Mouse (Mus musculus) intestine, embryonic 14.5 days (tissue): ENCODE results near the gene Clic1. TPM values are rescaled to one million over a fixed set of nuclear protein-coding genes. Genes with fewer than 3 reads are reported as not detected.

ENCODE experiments used
- ATAC-seq: fragments of 200-750 bp; cut with Nextera tagmentation; replicated peaks from 2 replicates; pipeline ENCODE4 v1.8.0; 2017; ENCODE audit warnings: low read depth, moderate number of reproducible peaks, moderate TSS enrichment, moderate library complexity; ENCODE audit not compliant: low FRiP score, low TSS enrichment
- DNase-seq: peaks from one replicate; pipeline ENCODE4 v3.0.0-alpha.2; 2018; ENCODE audit warnings: low spot score
- H3K27ac ChIP-seq: fragments of 300-500 bp; sonication (generic); 2 replicates; pipeline ENCODE4 v1.5.1; 2014; ENCODE audit warnings: low read depth, mild to moderate bottlenecking, control low read depth
- H3K27me3 ChIP-seq: fragments of 300-500 bp; sonication (generic); replicated peaks from 2 replicates; pipeline ENCODE4 v1.6.1; 2014; ENCODE audit warnings: low read length, control low read depth; ENCODE audit not compliant: control insufficient read depth, insufficient read depth
- H3K36me3 ChIP-seq: fragments of 300-500 bp; sonication (generic); 2 replicates; pipeline ENCODE4 v1.6.1; 2014; ENCODE audit warnings: low read length, control low read depth; ENCODE audit not compliant: control insufficient read depth, insufficient read depth
- H3K4me1 ChIP-seq: fragments of 300-500 bp; sonication (generic); replicated peaks from 2 replicates; pipeline ENCODE4 v1.6.1; 2014; ENCODE audit warnings: low read length, control low read depth, mixed read lengths; ENCODE audit not compliant: control insufficient read depth, insufficient read depth
- H3K4me2 ChIP-seq: fragments of 300-500 bp; sonication (generic); 2 replicates; pipeline ENCODE4 v1.6.1; 2014; ENCODE audit warnings: low read length
- H3K4me3 ChIP-seq: fragments of 300-500 bp; sonication (generic); 2 replicates; pipeline ENCODE4 v1.5.1; 2014; ENCODE audit warnings: low read depth, low read length, control low read depth, mixed read lengths
- H3K9ac ChIP-seq: fragments of 300-500 bp; sonication (generic); 2 replicates; pipeline ENCODE4 v1.6.1; 2014; ENCODE audit warnings: mild to moderate bottlenecking, low read length
- H3K9me3 ChIP-seq: fragments of 300-500 bp; sonication (generic); 2 replicates; pipeline ENCODE4 v1.6.1; 2016; ENCODE audit warnings: low read length, control low read depth; ENCODE audit not compliant: control insufficient read depth
- WGBS: fragments of 180-500 bp; shearing (Covaris S2); extraction: QIAGEN DNeasy Blood & Tissue Kit; methylation state at CpG from one replicate; pipeline ENCODE4 v1.1.7; 2014; 5-methylcytosine and 5-hydroxymethylcytosine counted together
- polyA plus RNA-seq: library from polyadenylated mRNA; unstranded; fragments of >200 nt; fragmentation: Nextera tagmentation; extraction: Ambion mirVana; gene quantifications from 2 replicates; pipeline ENCODE4 v1.2.1, GENCODE M21; 2014

Clic1 gene
- polyA plus RNA-seq = 113 and 141 TPM in 2 replicates

DNA sequence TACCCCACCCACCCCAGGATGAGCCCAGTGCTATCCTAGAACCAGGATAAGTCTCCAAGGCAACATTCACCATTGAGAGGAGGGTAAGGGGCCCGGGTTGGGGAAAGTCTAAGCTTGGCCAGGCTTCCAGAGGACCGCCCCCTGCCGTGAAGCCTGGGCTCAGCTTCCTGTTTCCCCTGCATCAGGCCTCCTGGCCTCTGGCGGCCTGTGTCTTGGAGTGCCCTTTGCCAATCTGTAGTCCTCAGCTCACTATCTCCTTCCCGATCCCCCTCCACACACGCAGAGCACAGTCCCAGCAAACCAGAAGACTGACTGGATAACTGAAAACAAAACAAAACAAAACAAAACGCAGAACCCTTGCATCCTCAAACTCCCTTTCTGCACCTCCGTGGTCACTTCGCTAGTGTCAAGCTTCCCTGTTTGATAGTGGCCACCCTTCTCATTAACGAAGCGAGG lies at the start of gene Clic1:
Gene Clic1 (plus strand): TSS at position 406 of the 456 bp plus-strand sequence.
- peaks cover 51% of the 10 kb centered on the region for H3K4me1 ChIP-seq
- ATAC-seq (peak; percentile 31), DNase-seq (peak; percentile 86)
- H3K27ac ChIP-seq = peak within 1 kb of the TSS; percentile 96
- H3K36me3 ChIP-seq = peaks cover 25% of the 10 kb centered on the region
- peak within 1 kb of the TSS; percentile 98 for H3K4me2 ChIP-seq
- no peaks in the 10 kb centered on the region for H3K27me3 ChIP-seq
- WGBS = 0% methylated on average over 11 of the region's 11 CpGs
- H3K4me3 ChIP-seq = peak within 1 kb of the TSS; percentile 71
- H3K9ac ChIP-seq = peak within 1 kb of the TSS; percentile 60
- no peaks in the 10 kb centered on the region for H3K9me3 ChIP-seq

DNA sequence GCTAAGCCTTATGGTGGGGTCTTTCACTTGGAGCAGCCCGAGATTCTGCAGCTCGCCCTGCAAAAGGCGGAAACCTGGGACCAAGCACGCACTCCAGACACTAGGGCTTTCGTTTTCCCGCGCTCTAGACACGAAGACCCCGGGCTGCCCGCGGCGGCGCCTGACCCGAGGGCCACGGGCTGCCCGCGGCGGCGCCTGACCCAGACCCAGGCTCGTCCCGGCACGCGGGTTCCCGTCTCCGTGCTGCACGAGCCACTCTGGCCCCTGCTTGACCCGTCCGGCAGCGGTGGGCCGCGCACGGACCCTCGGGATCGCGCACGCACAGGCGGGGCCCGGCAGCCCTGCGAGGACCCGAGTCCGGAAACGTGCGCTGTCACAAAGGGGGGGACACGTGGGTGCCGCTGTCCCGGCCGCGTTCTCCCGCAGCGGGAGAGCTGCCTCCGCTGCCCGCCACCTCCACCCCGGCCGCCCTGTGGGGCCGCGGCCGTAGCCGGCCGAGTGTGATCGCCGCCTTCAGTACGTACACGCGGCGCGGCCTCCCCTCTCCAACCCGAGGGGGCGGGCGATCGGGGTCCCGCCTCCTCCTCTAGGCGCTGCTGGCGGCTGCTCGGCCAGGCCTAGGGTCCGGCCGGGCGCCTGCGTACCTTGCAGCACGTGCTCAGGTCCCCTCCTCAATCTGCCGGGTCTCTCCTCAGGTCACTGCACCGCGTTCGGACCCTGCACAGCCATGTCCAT lies 48.9 kb upstream of the Clic1 start, which contains the start of gene Vars:
Gene Vars (plus strand): TSS at position 271 of the 735 bp plus-strand sequence.
- Histone ChIP-seq H3K9me3 (no peaks in the 10 kb centered on the region), H3K4me2 (peak within 1 kb of the TSS; percentile 90), H3K36me3 (peaks cover 33% of the 10 kb centered on the region), H3K4me1 (peaks cover 29% of the 10 kb centered on the region), H3K9ac (peak within 1 kb of the TSS; percentile 92), H3K27me3 (no peaks in the 10 kb centered on the region), H3K27ac (peak within 1 kb of the TSS; percentile 92), H3K4me3 (peak within 1 kb of the TSS; percentile 87)
- peak; percentile 93 for ATAC-seq
- peak; percentile 98 for DNase-seq
- under 1% methylated on average over 82 of the region's 83 CpGs for WGBS

DNA sequence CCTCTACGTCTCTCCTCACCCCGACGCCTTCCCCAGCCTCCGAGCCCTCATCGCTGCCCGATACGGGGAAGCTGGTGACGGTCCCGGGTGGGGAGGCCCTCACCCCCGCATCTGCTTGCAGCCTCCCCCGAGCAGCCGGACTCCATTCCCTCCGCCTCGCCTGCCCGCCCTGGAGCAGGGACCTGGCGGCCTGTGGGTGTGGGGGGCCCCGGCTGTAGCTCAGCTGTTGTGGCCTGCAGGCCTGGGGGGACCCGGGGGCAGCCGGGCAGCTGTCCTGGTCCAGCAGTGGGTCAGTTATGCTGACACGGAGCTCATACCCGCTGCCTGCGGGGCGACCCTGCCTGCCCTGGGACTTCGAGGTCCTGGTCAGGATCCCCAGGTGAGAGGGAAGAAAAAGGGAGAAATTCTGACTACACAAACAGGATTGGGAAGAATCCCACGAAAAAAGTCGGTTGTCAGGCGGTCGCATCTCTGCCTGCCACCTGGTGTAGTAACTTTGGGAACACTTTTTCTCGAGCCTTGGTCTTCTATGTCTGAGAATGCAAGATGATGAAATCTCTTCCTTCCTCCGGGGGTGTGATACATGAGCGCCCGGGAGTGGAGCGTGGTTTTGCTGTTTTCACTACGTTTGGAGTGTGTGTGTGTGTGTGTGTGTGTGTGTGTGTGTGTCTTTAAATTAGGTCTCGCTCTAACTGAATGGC lies 48.2 kb upstream of the Clic1 start:
- peak overlapping the region; percentile 92 for H3K27ac ChIP-seq
- peaks cover 39% of the 10 kb centered on the region for H3K36me3 ChIP-seq
- DNase-seq = no peak
- peak overlapping the region; percentile 90 for H3K4me2 ChIP-seq
- no peaks in the 10 kb centered on the region for H3K9me3 ChIP-seq
- WGBS = 0% methylated on average over 35 of the region's 35 CpGs
- ATAC-seq = no peak; the same call in 1 of the 2 replicates
- H3K4me1 ChIP-seq = peaks cover 29% of the 10 kb centered on the region
- no peaks in the 10 kb centered on the region for H3K27me3 ChIP-seq
- peak overlapping the region; percentile 92 for H3K9ac ChIP-seq
- peak overlapping the region; percentile 87 for H3K4me3 ChIP-seq

DNA sequence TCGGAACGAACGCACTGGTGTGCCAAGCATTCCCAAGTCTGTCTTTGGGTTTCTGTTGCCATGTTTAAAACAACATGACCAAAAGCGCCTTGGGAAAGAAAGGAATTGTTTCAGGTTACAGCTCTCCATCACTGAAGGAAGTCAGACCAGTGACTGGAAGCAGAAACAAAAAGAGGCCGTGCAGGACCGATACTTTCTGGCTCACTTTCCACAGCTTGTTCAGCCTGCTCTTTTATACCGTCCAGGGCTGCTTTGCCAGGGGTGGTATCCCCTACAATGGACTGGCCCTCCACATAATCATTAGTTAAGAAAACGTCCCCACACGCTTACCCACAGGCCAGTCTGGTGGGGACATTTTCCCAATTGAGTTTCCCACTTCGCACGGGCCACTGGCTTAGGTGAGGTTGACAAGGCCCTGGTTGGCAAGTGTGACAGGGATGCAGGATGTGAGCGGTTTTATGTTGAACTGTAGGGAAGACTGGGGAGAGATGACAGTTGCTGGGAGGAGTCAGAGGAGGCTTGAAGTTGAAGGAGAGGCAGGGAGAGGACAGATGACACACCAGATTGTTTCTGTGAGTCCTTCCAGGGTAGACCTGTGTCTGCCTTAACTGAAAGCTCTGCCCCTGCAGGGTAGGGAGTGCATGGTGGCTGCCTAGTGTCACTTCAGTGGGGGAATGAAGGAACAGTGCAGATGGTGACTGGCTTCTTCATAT lies 47.5 kb upstream of the Clic1 start:
- no peaks in the 10 kb centered on the region for H3K27me3 ChIP-seq
- no peaks in the 10 kb centered on the region for H3K9me3 ChIP-seq
- peaks cover 45% of the 10 kb centered on the region for H3K36me3 ChIP-seq
- no peak for ATAC-seq
- no peak for DNase-seq
- peak overlapping the region; percentile 90 for H3K4me2 ChIP-seq
- H3K4me3 ChIP-seq = peak overlapping the region; percentile 87
- peak overlapping the region; percentile 92; the same call in 1 of the 2 replicates for H3K27ac ChIP-seq
- H3K4me1 ChIP-seq = peaks cover 25% of the 10 kb centered on the region
- 7% methylated on average over 12 of the region's 12 CpGs for WGBS
- H3K9ac ChIP-seq = peak overlapping the region; percentile 92

DNA sequence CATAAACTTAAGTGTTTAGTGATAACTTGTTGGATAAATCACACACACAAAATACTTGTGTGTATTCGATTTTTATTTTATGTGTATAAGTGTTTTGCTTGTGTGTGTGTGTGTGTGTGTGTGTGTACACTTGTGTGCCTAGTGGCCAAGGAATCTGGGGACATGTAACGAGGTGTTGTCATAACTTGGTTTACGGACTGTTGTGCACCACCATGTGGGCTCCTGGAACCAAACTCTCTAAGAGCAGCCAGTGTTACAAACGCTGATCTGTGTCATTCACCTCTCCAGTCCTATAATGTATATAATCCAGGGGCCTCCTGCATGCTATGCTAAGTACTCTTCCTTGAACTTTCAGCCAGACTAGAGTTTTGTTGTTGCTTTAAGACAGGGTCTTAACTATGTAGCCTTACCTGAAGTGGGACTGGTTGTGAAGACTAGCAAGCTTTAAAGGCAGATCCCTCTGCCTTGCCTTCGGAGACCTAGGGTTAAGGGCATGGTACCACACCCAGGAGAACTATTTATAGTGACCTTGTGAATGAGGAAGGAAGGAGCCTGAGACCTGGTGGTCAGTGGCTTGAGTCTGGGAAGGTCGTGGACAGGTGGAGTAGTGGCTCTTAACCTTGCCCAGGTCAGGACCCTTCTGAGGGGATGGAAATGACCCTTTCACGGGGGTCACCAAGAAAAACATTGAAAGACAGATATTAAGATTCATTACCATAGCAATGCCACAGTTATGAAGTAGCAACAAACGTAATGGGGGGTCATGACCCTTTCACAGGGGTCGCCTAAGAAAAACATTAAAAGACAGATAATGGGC lies 46.5 kb upstream of the Clic1 start:
- peak overlapping the region; percentile 90 for H3K4me2 ChIP-seq
- 55% methylated on average over 9 of the region's 9 CpGs for WGBS
- H3K27ac ChIP-seq = no peak overlapping the region; the same call in 1 of the 2 replicates
- peak overlapping the region; percentile 87; the same call in 1 of the 2 replicates for H3K4me3 ChIP-seq
- peak overlapping the region; percentile 92; the same call in 1 of the 2 replicates for H3K9ac ChIP-seq
- no peak for ATAC-seq
- peaks cover 47% of the 10 kb centered on the region for H3K36me3 ChIP-seq
- H3K4me1 ChIP-seq = peaks cover 25% of the 10 kb centered on the region
- no peaks in the 10 kb centered on the region for H3K27me3 ChIP-seq
- no peak for DNase-seq
- H3K9me3 ChIP-seq = no peaks in the 10 kb centered on the region

DNA sequence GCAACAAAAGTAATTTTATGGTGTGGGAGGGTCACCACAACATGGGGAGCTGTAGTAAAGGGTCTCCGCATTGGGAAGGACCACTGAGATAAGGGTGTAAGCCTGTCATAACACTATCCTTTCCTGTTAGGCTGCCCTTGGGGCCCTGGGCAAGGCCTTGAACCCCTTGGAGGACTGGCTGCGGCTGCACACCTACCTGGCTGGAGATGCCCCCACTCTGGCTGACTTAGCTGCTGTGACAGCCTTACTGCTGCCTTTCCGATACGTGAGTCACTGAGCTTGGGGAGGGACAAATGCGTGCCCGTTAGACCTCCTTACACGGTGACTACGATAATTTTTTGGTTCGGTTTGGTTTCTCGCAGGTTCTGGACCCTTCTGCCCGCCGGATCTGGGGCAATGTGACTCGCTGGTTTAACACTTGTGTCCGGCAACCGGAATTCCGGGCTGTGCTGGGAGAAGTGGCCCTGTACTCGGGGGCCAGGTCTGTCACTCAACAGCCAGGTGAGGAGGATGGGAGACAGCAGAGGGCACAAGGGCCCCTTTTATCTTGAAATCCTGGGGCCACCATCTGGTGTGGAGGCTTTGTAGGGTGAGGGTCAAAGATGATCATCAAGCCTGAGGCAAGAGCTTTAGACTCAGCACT lies 45.6 kb upstream of the Clic1 start:
- 96% methylated on average over 17 of the region's 17 CpGs for WGBS
- Histone ChIP-seq H3K9ac (no peak overlapping the region), H3K4me2 (no peak overlapping the region), H3K4me1 (peaks cover 23% of the 10 kb centered on the region), H3K4me3 (no peak overlapping the region), H3K36me3 (peaks cover 51% of the 10 kb centered on the region), H3K27ac (no peak overlapping the region), H3K27me3 (no peaks in the 10 kb centered on the region), H3K9me3 (no peaks in the 10 kb centered on the region)
- DNase-seq (no peak), ATAC-seq (no peak)

DNA sequence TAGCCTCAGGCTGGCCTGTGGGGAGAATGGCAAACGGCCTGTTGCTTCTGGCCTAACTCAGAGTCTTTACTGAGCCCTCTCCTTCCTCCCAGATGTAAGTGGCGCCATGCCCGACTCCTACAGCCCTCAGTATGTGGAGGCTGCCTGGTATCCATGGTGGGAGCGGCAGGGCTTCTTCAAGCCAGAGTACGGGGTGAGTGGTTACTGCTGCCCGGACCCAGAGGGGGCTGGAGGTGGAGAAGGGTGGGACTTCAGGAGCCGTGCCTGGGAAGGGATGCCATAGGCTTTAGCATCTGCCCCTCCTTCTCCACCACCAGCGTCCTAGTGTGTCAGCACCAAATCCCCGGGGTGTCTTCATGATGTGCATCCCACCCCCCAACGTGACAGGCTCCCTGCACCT lies 44.6 kb upstream of the Clic1 start:
- Histone ChIP-seq H3K4me3 (no peak overlapping the region), H3K9ac (no peak overlapping the region), H3K4me1 (peaks cover 15% of the 10 kb centered on the region), H3K27ac (no peak overlapping the region), H3K9me3 (no peaks in the 10 kb centered on the region), H3K27me3 (no peaks in the 10 kb centered on the region), H3K4me2 (no peak overlapping the region), H3K36me3 (peaks cover 60% of the 10 kb centered on the region)
- DNase-seq (no peak), ATAC-seq (no peak)
- 96% methylated on average over 9 of the region's 10 CpGs for WGBS
